Mouse (Mus musculus): ENCODE measurements around the gene Arhgap42. TPM values are rescaled to one million over a fixed set of nuclear protein-coding genes. Genes with fewer than 3 reads are reported as not detected.

The Arhgap42 gene
- polyA plus RNA-seq (2015; fragmentation: Nextera tagmentation; extraction: Ambion mirVana), result 44.0 and 48.5 TPM in 2 replicates

- peak; percentile 96 for ATAC-seq (ENCODE audit: borderline replicate concordance, extremely low read depth, low FRiP score, low TSS enrichment)
- H3K4me1 ChIP-seq, result 0 out of 2 replicates have a peak, but pooled peaks cover 15% of the 10 kb centered on the region
- H3K4me2 ChIP-seq, result peak within 1 kb of the TSS; percentile 65
- H3K36me3 ChIP-seq, result no peaks in the 10 kb centered on the region
- under 1% methylated on average over 77 of the region's 78 CpGs for WGBS
- H3K27ac ChIP-seq, result peak within 1 kb of the TSS; percentile 92
- no peaks in the 10 kb centered on the region for H3K9me3 ChIP-seq
- no peaks in the 10 kb centered on the region for H3K27me3 ChIP-seq
- H3K9ac ChIP-seq, result peak within 1 kb of the TSS; percentile 86
- H3K4me3 ChIP-seq, result peak within 1 kb of the TSS; percentile 77
Measured at GRCm38 (mm10) chr9:9238438-9239391, at the start of gene Arhgap42. Gene Arhgap42, minus strand, starts transcription at chr9:9239101.

DNA sequence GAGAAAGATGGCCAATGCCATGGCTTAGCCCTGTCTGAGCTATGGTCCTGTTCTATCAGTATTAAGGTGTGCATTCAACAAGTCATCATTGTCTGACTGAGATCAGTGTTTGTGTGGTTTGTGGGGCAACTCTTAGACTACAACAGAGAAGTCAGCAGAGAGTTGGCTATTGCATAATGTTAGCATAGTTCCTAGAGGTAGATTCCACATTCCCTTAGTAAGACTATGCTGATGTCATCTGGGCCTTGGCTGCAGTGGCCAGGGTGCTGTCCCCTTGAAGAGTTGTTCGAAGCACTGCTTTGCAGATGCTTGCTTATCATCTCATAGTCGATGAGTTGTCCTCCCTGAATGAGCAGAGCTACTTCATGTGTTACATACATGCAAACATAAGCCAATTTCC is 49.2 kb upstream of the Arhgap42 start:
- no peaks in the 10 kb centered on the region for H3K36me3 ChIP-seq
- no peaks in the 10 kb centered on the region for H3K9me3 ChIP-seq
- no peak overlapping the region for H3K9ac ChIP-seq
- ATAC-seq (ENCODE audit: borderline replicate concordance, extremely low read depth, low FRiP score, low TSS enrichment), result no peak
- no peak overlapping the region for H3K4me3 ChIP-seq
- no peak overlapping the region for H3K4me2 ChIP-seq
- H3K4me1 ChIP-seq, result no peaks in the 10 kb centered on the region
- no peak overlapping the region for H3K27ac ChIP-seq
- WGBS, result 78% methylated on average over 2 of the region's 2 CpGs
- no peaks in the 10 kb centered on the region for H3K27me3 ChIP-seq

DNA sequence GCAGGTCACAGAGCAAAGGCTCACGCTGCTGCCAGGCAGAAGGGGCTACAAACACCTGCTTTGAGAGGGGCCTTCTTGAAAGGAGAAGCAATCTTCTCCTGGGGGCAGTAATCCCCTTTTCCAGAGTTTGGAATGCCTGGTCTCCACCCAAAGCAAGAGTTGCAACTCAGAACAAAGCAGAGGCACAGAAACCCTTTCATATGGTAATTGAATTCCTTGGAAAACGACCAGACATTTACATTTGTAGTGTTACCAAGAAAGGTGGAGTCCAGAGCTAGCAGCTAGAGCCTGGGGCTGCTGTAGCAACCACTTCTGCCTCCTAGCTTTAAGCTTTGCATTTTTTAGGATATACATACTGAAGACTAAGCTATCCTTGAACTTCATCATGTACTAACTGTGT is 30.4 kb upstream of the Arhgap42 start:
- Histone ChIP-seq H3K4me2 (no peak overlapping the region), H3K27ac (no peak overlapping the region), H3K9ac (no peak overlapping the region), H3K4me1 (no peaks in the 10 kb centered on the region), H3K27me3 (no peaks in the 10 kb centered on the region), H3K36me3 (no peaks in the 10 kb centered on the region), H3K9me3 (no peaks in the 10 kb centered on the region), H3K4me3 (no peak overlapping the region)
- ATAC-seq (ENCODE audit: borderline replicate concordance, extremely low read depth, low FRiP score, low TSS enrichment), result no peak
- 24% methylated on average over 2 of the region's 2 CpGs for WGBS

DNA sequence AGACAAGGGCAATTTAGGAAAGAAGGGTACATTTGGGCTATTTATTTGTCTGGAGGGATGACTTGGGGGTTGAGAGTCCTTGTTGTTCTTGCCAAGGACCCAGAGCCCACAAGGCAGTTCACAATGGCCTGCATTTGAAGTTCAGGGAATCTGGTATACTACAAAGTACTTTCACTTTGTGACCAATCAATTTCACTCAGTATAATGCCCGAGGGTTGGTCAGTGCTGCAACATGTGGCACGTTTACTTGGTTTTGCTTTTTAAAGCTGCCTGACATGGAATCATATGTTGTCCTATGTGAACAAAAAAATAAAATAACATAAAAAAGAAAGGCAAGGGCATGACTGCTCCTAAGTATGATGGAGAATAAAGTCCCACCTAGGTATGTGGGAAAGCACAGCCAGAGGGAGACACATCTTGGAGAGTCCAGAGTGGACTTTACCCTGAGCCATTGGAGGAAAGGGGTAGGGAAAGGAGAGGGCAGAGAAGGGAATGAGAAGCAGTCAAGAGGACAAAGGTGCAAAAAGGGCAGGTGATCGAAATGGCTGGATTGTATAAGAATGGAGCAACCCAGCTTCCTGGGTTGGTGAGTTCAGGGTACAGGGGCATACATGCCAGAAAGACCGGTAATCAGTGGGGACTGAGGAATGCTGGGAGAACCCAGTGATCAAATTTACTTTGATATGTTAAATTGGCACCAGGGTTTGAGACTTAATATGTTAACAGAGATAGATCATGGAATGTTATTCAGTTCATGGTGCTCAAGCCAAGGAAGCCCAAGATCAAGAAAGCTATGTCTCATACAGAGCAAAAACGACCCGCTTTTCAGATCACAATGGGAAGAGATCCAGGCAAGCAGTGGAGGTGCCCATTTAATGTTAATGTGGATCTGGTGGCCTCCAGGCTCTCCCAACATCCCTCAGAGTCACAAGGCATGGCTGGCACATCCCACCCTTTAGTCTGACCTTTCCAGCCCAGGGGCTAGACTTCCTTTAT is 29.0 kb upstream of the Arhgap42 start:
- ATAC-seq (ENCODE audit: borderline replicate concordance, extremely low read depth, low FRiP score, low TSS enrichment), result no peak
- Histone ChIP-seq H3K36me3 (no peaks in the 10 kb centered on the region), H3K9me3 (no peaks in the 10 kb centered on the region), H3K9ac (no peak overlapping the region), H3K4me2 (no peak overlapping the region), H3K27ac (no peak overlapping the region), H3K27me3 (no peaks in the 10 kb centered on the region), H3K4me1 (no peaks in the 10 kb centered on the region), H3K4me3 (no peak overlapping the region)
- WGBS, result 75% methylated on average over 6 of the region's 6 CpGs

DNA sequence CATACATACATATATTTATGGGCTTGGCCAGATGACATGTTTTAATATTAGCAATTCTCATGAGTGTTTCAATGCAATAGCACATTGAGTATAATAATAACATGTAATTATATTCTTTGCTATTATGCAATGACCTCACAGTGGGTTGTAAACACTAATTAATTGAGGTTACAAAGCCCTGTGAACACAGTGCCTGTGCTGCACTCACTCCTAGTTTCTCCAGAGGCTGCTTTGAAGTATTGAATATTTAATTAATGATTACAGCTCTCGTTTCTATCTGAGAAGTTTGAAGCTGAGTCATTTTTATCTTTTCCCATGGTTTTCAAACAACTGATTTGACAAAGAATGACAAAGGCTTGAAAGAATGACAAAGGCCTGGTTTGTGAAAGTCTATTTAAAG is 24.6 kb upstream of the Arhgap42 start:
- 29% methylated on average over 1 of the region's 1 CpGs for WGBS
- H3K9me3 ChIP-seq, result no peaks in the 10 kb centered on the region
- no peak for ATAC-seq (ENCODE audit: borderline replicate concordance, extremely low read depth, low FRiP score, low TSS enrichment)

DNA sequence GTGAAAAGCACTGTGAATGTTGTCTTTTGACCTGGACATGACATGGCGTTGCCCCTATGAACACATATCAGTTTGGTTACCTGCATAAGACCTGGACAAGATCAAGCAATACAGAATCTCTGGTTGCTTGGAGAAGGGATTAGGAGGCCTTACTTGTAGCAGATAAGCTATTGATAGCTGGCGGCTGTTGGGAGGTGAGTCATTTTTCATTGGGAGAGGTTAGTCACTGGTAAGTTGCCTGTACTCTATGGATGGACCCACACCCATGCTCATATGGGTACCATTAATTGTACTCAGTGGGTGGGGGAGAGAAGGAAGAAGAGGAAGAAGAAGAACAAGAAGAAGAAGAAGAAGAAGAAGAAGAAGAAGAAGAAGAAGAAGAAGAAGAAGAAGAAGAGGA is 23.6 kb upstream of the Arhgap42 start:
- Histone ChIP-seq H3K9me3 (no peaks in the 10 kb centered on the region), H3K9ac (no peak overlapping the region), H3K4me2 (no peak overlapping the region), H3K4me3 (no peak overlapping the region), H3K27ac (no peak overlapping the region), H3K4me1 (no peaks in the 10 kb centered on the region), H3K36me3 (no peaks in the 10 kb centered on the region), H3K27me3 (no peaks in the 10 kb centered on the region)
- ATAC-seq (ENCODE audit: borderline replicate concordance, extremely low read depth, low FRiP score, low TSS enrichment), result no peak
- 65% methylated on average over 2 of the region's 2 CpGs for WGBS

More for the DNA sequence above, 24.6 kb upstream of the Arhgap42 start:
- Histone ChIP-seq H3K9ac (no peak overlapping the region), H3K4me1 (no peaks in the 10 kb centered on the region), H3K27me3 (no peaks in the 10 kb centered on the region), H3K4me3 (no peak overlapping the region), H3K36me3 (no peaks in the 10 kb centered on the region), H3K27ac (no peak overlapping the region), H3K4me2 (no peak overlapping the region)

DNA sequence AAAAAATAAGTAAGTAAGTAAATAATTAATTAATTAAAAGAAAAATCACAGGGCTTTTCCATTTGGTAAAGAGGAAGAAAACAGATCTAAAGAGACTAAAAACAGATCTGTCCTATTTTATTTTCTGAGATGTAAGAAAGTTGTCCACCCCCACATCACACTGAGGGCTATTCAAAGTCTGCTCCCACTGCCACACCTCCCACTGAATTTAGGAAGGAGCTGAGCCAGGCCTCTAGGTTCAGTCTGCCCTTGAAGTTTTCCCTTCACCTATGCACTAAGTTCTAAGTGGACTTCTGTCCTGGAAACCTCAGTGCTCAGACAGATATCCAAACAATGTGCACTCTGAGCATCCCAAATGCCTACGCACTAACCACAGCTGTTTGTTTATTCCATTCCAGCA is 15.9 kb upstream of the Arhgap42 start:
- Histone ChIP-seq H3K4me1 (no peaks in the 10 kb centered on the region), H3K4me3 (no peak overlapping the region), H3K4me2 (no peak overlapping the region), H3K27me3 (no peaks in the 10 kb centered on the region), H3K9me3 (no peaks in the 10 kb centered on the region), H3K9ac (no peak overlapping the region), H3K36me3 (no peaks in the 10 kb centered on the region), H3K27ac (no peak overlapping the region)
- 49% methylated on average over 1 of the region's 1 CpGs for WGBS
- ATAC-seq (ENCODE audit: borderline replicate concordance, extremely low read depth, low FRiP score, low TSS enrichment), result no peak

DNA sequence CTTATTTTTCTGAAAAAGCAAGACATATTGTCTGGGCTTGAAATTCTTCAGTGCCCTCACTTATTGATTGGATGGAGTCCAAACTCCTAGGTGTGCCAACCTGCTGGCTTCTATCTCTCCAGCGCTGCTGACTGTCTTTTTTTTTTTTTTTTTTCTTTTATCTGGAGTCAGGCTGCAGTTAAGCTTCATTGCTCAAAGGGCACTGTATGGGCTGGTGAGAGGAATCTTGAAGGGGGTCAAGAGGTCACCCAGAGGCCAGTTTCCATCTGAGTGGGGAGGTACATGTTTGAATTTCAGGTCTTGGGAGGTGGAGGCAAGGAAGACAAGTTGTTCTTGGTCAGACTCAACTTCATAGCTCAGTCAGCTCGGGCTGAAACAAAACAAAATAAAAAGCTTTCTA is 9.6 kb upstream of the Arhgap42 start:
- peaks cover 3% of the 10 kb centered on the region; the same call in 1 of the 2 replicates for H3K4me1 ChIP-seq
- H3K36me3 ChIP-seq, result no peaks in the 10 kb centered on the region
- H3K4me2 ChIP-seq, result no peak overlapping the region
- 23% methylated on average over 2 of the region's 2 CpGs for WGBS
- no peaks in the 10 kb centered on the region for H3K27me3 ChIP-seq
- no peak overlapping the region for H3K9ac ChIP-seq
- ATAC-seq (ENCODE audit: borderline replicate concordance, extremely low read depth, low FRiP score, low TSS enrichment), result no peak
- no peaks in the 10 kb centered on the region for H3K9me3 ChIP-seq
- H3K27ac ChIP-seq, result no peak overlapping the region
- H3K4me3 ChIP-seq, result no peak overlapping the region

- no peaks in the 10 kb centered on the region for H3K36me3 ChIP-seq
- H3K9ac ChIP-seq, result no peak overlapping the region
- no peak overlapping the region for H3K27ac ChIP-seq
- no peaks in the 10 kb centered on the region for H3K9me3 ChIP-seq
- no peak overlapping the region for H3K4me3 ChIP-seq
- H3K27me3 ChIP-seq, result no peaks in the 10 kb centered on the region
- no peak for ATAC-seq (ENCODE audit: borderline replicate concordance, extremely low read depth, low FRiP score, low TSS enrichment)
- H3K4me1 ChIP-seq, result peaks cover 3% of the 10 kb centered on the region; the same call in 1 of the 2 replicates
- H3K4me2 ChIP-seq, result no peak overlapping the region
Measured at GRCm38 (mm10) chr9:9245994-9246393, 7.1 kb upstream of the Arhgap42 start.

DNA sequence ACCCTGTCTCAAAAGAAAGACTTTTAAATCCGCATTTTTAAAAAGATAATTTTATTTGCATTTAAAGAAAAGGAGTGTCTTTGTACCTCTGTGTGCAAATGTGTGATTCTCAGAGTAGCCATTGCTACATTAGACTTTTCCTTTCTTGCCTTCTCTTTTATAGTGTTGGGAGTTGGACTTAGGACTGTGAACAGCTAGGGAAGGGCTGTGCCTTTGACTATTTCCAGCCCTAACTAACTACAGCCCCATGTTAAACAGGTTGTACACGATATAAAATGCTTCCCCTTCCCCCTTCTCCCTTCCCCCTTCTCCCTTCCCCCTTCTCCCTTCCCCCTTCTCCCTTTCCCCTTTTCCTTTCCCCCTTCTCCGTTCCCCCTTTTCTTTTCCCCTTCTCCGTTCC is 4.9 kb upstream of the Arhgap42 start:
- H3K4me1 ChIP-seq, result peaks cover 3% of the 10 kb centered on the region; the same call in 1 of the 2 replicates
- no peak for ATAC-seq (ENCODE audit: borderline replicate concordance, extremely low read depth, low FRiP score, low TSS enrichment)
- no peak overlapping the region for H3K27ac ChIP-seq
- no peak overlapping the region for H3K9ac ChIP-seq
- no peaks in the 10 kb centered on the region for H3K36me3 ChIP-seq
- no peaks in the 10 kb centered on the region for H3K9me3 ChIP-seq
- H3K27me3 ChIP-seq, result no peaks in the 10 kb centered on the region
- no peak overlapping the region for H3K4me2 ChIP-seq
- no peak overlapping the region for H3K4me3 ChIP-seq
- 72% methylated on average over 4 of the region's 4 CpGs for WGBS

DNA sequence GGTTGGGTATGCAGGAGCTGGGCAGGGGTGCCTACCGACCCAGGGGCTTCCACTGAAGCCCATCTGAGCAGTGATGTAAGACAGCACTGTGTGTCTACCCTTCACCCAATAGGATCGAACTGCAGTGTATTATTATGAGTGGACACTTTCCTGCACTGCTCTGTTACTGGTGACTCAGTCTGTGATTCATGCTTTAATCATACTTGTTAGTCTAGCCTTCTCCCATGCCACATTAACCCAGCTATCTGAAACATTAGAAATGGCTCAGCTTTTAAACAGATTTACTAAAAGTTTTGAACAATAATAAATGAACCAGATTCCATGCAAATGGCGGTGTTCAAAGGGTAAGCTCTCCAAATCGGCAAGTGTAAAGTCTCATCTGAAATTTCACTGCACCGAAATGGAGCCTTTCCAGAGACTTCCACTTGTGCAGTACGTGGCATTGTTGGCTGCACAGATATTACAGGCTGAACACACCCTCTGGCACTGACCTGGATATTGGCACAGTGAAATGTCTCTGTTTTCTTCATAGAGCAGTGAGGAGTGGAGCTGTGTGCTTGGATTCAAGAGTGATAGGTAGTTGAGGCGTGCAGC is 2.4 kb upstream of the Arhgap42 start:
- Histone ChIP-seq H3K36me3 (no peaks in the 10 kb centered on the region), H3K27ac (no peak overlapping the region), H3K4me3 (no peak overlapping the region), H3K27me3 (no peaks in the 10 kb centered on the region), H3K4me2 (no peak overlapping the region), H3K9me3 (no peaks in the 10 kb centered on the region), H3K4me1 (peaks cover 16% of the 10 kb centered on the region; the same call in 1 of the 2 replicates), H3K9ac (no peak overlapping the region)
- no peak for ATAC-seq (ENCODE audit: borderline replicate concordance, extremely low read depth, low FRiP score, low TSS enrichment)
- WGBS, result 79% methylated on average over 7 of the region's 7 CpGs
